Mouse (Mus musculus): ENCODE results near the gene Pdk4.

Gene Pdk4

DNA sequence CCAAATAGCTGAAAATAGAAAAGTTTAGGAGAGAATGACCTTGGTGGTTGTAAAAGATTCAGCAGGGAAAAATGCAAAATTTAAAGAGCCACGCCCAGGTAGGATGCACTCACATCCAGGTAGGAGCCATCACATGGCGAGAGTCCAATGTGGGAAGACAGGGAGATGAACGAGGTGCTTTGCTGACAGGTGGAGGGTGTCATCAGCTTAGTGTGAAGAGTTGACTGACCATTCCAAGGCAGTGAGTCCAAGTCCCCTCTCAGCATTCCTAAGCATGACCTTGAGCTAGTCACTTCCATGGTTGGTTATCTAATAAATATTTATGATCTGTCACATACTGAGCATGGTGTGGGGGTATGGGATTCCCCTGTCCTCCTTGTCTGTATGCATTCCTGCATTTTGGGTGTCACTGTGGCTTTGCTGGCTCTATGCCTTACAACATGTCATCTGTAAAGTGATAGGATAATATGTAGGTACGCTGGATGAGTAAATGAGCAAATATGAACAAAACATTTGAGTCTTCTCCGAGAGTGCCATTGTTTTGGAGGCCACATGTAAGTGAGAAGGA lies 51.7 kb downstream of the Pdk4 start:
- DNase-seq (ENCODE audit: low read depth) = no peak

DNA sequence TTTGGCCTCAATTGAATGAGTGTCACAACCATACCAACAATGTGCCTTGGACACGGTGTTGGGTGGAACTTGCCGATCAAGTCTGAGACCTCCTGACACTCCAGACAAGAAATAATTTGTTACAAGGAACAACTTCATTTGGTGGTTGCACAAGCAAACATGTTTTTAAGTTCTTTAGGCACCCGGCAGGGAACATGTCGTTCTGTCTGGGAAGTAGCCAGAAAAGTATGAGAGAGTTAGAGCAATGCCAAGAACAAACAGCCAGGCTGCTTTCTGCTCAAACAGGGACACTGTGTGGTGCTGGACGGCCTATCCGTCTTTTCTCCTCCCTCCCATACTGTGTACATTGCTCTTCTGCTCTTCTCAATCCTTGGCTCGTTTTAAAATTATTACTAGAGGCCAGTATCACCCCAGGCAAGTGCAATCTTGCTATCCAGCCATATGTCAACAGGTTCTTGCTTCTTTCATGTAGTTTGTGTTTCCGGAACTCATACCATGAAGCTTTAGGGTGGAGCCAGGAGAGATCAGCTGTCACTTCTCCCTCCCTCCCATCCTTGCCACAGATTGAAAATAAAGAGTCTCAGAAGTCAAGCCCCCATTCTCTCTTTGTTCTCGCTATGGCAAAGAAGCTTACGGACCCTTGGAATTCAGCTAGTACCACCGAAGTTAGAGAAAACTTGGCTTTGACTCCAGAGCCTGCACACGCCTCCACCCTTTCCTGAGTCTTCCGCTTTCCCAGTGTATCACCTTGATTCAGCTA lies 52.8 kb downstream of the Pdk4 start:
- DNase-seq (ENCODE audit: low read depth) = no peak

- no peak for DNase-seq (ENCODE audit: low read depth)
Observed at GRCm38 (mm10) chr6:5442316-5443085, 53.6 kb downstream of the Pdk4 start.

DNA sequence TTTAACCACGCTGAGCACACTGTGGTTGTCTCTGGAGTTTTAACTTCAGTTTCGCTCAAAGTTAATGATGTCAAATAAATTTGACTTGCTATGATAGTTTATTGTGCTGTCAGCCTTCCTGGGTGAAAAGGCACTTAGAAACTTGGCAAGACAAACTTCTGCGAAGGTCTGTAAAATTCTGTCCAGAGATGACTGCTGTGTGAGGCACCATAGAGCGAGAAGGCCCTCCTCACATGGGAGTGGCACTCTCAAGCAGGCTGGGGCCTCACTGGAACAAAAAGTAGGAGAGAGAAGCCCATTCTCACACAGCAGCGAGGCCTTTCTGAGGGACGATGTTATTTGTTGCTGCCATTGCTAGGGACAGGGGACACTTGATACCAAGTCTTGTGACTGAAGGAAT lies 54.9 kb downstream of the Pdk4 start:
- DNase-seq (ENCODE audit: low read depth) = no peak

- DNase-seq (ENCODE audit: low read depth) = peak; percentile 7
Observed at GRCm38 (mm10) chr6:5437757-5438156, 58.4 kb downstream of the Pdk4 start.

DNA sequence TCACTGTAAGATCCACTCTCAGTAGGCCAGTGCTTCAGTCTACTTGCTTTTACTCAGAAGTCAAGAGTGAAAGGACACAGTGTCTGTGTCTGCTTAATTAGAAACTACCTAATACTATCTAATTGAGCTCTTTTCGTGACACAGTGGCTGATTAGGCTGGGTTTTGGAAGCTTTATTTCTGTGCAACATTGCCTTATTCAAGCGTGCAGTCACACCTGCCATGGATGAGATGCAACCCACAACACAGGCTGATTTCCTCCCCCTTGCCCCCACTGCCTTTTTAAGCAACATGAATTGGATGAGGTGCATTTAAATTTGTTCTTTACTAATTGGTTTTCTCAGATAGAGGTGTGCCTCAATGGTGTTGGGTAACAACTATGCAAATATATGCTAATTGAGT lies 62.2 kb downstream of the Pdk4 start:
- no peak for DNase-seq (ENCODE audit: low read depth)
